Comparison of ENCODE assay signal across 8 mouse cellular contexts in genomic region chr17:43458598-43458997, GRCm38 (mm10). TPM values are rescaled to one million over a fixed set of nuclear protein-coding genes. Genes with fewer than 3 reads are reported as not detected.
DNase-seq lines count a peak whose midpoint lies in the region; ATAC-seq and TF ChIP-seq lines count a peak whose summit lies in the region.

No protein-coding gene starts in this region.

- in situ Hi-C loops in Patski (cut with MboI; ENCODE audit: low pct_unique_long_range_greater_than_20kb), result loop anchor here (5.0 kb wide), 3 partner anchors 131 to 446 kb away; no protein-coding TSS in a partner anchor

- H3K36me3 ChIP-seq in forebrain, postnatal 0 days (ENCODE audit: insufficient read depth), result no peaks in the 10 kb centered on the region
- H3K36me3 ChIP-seq in megakaryocyte, embryonic 14.5 days (replicated peaks; ENCODE audit: low read length), result no peaks in the 10 kb centered on the region

- no peak overlapping the region for H3K9ac ChIP-seq in forebrain, postnatal 0 days

- TF ChIP-seq CTCF in Patski (IDR thresholded peaks at IDR 0.05), result peak; percentile 86
- TF ChIP-seq CTCF in forebrain, postnatal 0 days (IDR thresholded peaks at IDR 0.05; ENCODE audit: low read depth), result peak; percentile 72

- no peak overlapping the region for H3K27ac ChIP-seq in forebrain, postnatal 0 days (ENCODE audit: low read depth, low read length)

- no peak for ATAC-seq in Patski
- ATAC-seq in forebrain, postnatal 0 days, result peak; percentile 58

- whole genome bisulfite sequencing in forebrain, postnatal 0 days, result 7% methylated on average over 9 of the region's 9 CpGs

- DNase-seq in Patski (ENCODE audit: low read depth, low spot score) (peak; percentile 19), MN1 (ENCODE audit: low spot score) (no peak)
- DNase-seq in cerebellum, adult 11-12 months, result peak; percentile 15
- DNase-seq in forebrain, postnatal 0 days, result peak; percentile 77
- peak; percentile 79 to 84 for DNase-seq in heart, postnatal 36 days
- peak; percentile 59 to 78 for DNase-seq in layer of hippocampus, postnatal 14 days (ENCODE audit: low spot score in 2 of 2)
- DNase-seq in skeletal muscle tissue, adult 2 months (ENCODE audit: low read depth, low spot score), result peak; percentile 63

- POLR2A ChIA-PET in Patski (lab: Charles Lee), result no interaction called here

- no peak overlapping the region for H3K4me3 ChIP-seq in forebrain, postnatal 0 days (ENCODE audit: low read depth, low read length)
- peak overlapping the region; percentile 69 for H3K4me3 ChIP-seq in megakaryocyte, embryonic 14.5 days (replicated peaks)

- H3K4me2 ChIP-seq in forebrain, postnatal 0 days (ENCODE audit: low read depth), result no peak overlapping the region

- CTCF ChIA-PET in Patski (lab: Charles Lee), result interaction anchor here (1.1 to 7.3 kb wide), 6 partner anchors 9 to 443 kb away, joined by 3 to 73 read pairs (median 12); partner anchors contain the start of gene Adgrf1

- no peaks in the 10 kb centered on the region for H3K9me3 ChIP-seq in forebrain, postnatal 0 days (ENCODE audit: low read length)
- no peaks in the 10 kb centered on the region for H3K9me3 ChIP-seq in megakaryocyte, embryonic 14.5 days

- H3K27me3 ChIP-seq in Patski, result no peaks in the 10 kb centered on the region
- H3K27me3 ChIP-seq in forebrain, postnatal 0 days (ENCODE audit: insufficient read depth, low read length), result no peaks in the 10 kb centered on the region
- H3K27me3 ChIP-seq in megakaryocyte, embryonic 14.5 days (replicated peaks), result no peaks in the 10 kb centered on the region

- no peaks in the 10 kb centered on the region for H3K4me1 ChIP-seq in forebrain, postnatal 0 days (ENCODE audit: insufficient read depth)
- peaks cover 4% of the 10 kb centered on the region; the same call in 1 of the 2 replicates for H3K4me1 ChIP-seq in megakaryocyte, embryonic 14.5 days

- intact Hi-C loops in heart, postnatal 36 days (cut with DNase I), result loop anchor here (5.0 kb wide), 1 partner anchor 446 kb away; no protein-coding TSS in a partner anchor

RNA-seq across cellular contexts. Expression of gene Mep1a, which starts 44.0 kb away (rescaled TPM):
- 0.03 TPM for polyA plus RNA-seq in Patski (2021)
- 0.08 TPM in 1 of 2 replicates, not detected in the other for total RNA-seq in forebrain, postnatal 0 days (2014; rRNA removed)
- 0.15 TPM in 1 of 2 replicates, not detected in the other for polyA plus RNA-seq in forebrain, postnatal 0 days (2015; fragmentation: Nextera tagmentation; extraction: Ambion mirVana)
- not detected for total RNA-seq in heart, postnatal 36 days (2021)
- not detected for total RNA-seq in layer of hippocampus, postnatal 14 days (2021)
- polyA plus RNA-seq in megakaryocyte, embryonic 14.5 days (2012; ENCODE audit: insufficient read depth, low replicate concordance), result not detected in 2 replicates
